Mouse (Mus musculus): ENCODE measurements around the gene Apon. TPM values are rescaled to one million over a fixed set of nuclear protein-coding genes. Genes with fewer than 3 reads are reported as not detected.
"Not testable (repeated sequence)": the region's sequence is repeated elsewhere in the genome, so short reads cannot be mapped to it uniquely, and the experiment has no call there.

The Apon gene
- polyA plus RNA-seq, 1 experiment from 2014 or later: 42.4 TPM

DNA sequence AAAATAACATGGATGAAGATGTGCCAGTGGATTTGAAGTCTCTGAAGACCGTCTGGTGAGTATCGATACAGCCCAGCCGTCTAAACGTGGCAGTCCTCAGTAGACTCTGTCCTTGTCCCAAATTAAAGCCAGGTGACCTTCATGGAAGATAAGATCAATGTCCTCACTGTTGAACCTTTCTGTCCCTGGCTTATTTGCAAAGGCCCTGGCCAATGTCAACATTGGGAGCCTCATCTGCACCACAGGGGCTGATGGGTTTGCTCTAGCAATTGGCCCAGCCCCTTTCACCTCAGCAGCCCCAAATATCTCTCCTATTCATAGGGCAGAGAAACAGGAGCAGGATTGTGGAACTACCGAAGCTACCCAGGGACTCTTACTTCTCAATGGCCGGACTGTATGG, 14.5 kb downstream of the Apon start, which contains the start of gene Apof:
TSS of gene Apof (plus strand) at position 301 of the 400 bp plus-strand sequence.
- ATAC-seq (peak; percentile 62), DNase-seq (peak; percentile 60)
- peak within 1 kb of the TSS; percentile 63 for H3K9ac ChIP-seq (replicated peaks)
- no peaks in the 10 kb centered on the region for H3K9me3 ChIP-seq (ENCODE audit: low read length)
- peak within 1 kb of the TSS; percentile 68 for H3K4me2 ChIP-seq (ENCODE audit: low read depth, low read length)
- no peaks in the 10 kb centered on the region for H3K27me3 ChIP-seq (ENCODE audit: insufficient read depth, low read length)
- H3K4me3 ChIP-seq (ENCODE audit: low read depth, low read length): peak within 1 kb of the TSS; percentile 83
- peaks cover 16% of the 10 kb centered on the region for H3K4me1 ChIP-seq (ENCODE audit: insufficient read depth)
- TF ChIP-seq CTCF (IDR thresholded peaks at IDR 0.05; ENCODE audit: low read depth) (no peak), EP300 (IDR thresholded peaks at IDR 0.05; ENCODE audit: low read depth) (peak; percentile 71; the same call in 1 of the 2 replicates)
- WGBS (ENCODE audit: insufficient replicate concordance): 73% methylated on average over 6 of the region's 6 CpGs
- H3K27ac ChIP-seq (ENCODE audit: low read depth): peak within 1 kb of the TSS; percentile 92
- H3K36me3 ChIP-seq (replicated peaks; ENCODE audit: insufficient read depth, low read length): no peaks in the 10 kb centered on the region

DNA sequence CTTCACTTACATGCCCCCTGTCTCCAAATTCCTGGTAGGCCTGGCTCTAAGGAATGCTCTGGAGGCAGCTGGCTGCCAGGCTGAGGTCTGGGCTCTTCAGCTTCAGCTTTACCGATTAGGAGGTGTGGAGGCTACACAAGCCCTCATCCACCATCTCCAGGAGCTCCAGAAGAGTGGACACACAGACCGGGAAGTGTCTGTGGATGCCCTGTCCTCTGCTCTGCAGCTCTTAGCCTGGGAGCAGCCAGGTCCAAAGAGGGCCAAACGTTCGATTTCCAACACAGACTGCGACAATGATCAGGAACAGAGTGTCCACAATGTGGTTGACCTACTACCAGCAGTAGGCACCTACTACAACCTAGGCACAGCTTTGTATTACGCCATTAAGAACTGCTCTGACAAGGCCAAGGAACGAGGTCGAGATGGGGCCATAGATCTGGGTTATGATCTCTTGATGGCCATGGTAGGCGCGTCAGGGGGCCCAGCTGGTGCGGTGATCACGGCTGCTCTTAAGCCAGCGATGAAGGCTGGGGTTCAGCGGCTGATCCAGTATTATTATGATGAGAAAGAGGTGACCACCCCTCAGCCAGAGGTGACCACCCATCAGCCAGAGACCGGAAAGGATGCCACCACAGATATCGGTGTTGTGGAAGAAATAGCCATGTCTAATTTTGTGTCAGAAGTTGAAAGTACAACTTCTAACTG, 15.5 kb downstream of the Apon start:
- ATAC-seq (no peak), DNase-seq (no peak)
- Histone ChIP-seq H3K4me2 (ENCODE audit: low read depth, low read length) (peak overlapping the region; percentile 68), H3K9me3 (ENCODE audit: low read length) (no peaks in the 10 kb centered on the region), H3K4me3 (ENCODE audit: low read depth, low read length) (peak overlapping the region; percentile 83), H3K36me3 (replicated peaks; ENCODE audit: insufficient read depth, low read length) (no peaks in the 10 kb centered on the region), H3K9ac (replicated peaks) (peak overlapping the region; percentile 63), H3K27me3 (ENCODE audit: insufficient read depth, low read length) (no peaks in the 10 kb centered on the region), H3K27ac (ENCODE audit: low read depth) (peak overlapping the region; percentile 92), H3K4me1 (ENCODE audit: insufficient read depth) (peaks cover 16% of the 10 kb centered on the region)
- 80% methylated on average over 16 of the region's 16 CpGs for WGBS (ENCODE audit: insufficient replicate concordance)
- TF ChIP-seq EP300 (IDR thresholded peaks at IDR 0.05; ENCODE audit: low read depth) (no peak), CTCF (IDR thresholded peaks at IDR 0.05; ENCODE audit: low read depth) (no peak)

DNA sequence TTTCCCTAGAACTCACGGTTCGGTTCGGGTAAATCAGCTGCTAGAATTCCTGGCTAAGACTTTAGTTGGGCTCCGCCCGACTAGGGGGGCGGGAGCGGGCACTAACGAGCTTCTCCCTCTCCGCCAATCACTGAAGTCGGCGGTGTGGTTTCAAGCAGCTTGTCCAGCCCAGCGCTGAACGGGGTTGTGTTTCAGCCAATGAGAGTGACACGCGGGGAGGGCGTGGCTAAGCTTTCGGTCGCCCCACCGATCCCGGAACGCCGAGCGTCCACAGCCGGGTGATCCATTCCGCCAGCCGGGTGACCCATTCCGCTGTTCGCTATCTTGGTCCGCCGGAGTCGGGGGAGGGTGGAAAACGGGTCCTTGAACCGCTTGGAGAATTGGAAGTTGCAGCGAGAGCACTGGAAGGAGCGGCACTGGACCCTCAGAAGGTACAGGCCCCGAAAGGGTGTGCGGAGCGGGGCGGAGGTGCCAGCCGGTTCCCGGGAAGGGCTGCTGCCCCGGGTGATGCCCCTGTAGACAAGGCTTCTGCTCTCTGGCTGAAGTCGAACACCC, 16.5 kb downstream of the Apon start, which contains the start of gene Stat2:
TSS of gene Stat2 (plus strand) at position 273 of the 555 bp plus-strand sequence.
- Histone ChIP-seq H3K36me3 (replicated peaks; ENCODE audit: insufficient read depth, low read length) (no peaks in the 10 kb centered on the region), H3K27me3 (ENCODE audit: insufficient read depth, low read length) (no peaks in the 10 kb centered on the region), H3K4me3 (ENCODE audit: low read depth, low read length) (peak within 1 kb of the TSS; percentile 83), H3K9ac (replicated peaks) (peak within 1 kb of the TSS; percentile 82), H3K4me1 (ENCODE audit: insufficient read depth) (peaks cover 16% of the 10 kb centered on the region), H3K4me2 (ENCODE audit: low read depth, low read length) (peak within 1 kb of the TSS; percentile 68), H3K27ac (ENCODE audit: low read depth) (peak within 1 kb of the TSS; percentile 92), H3K9me3 (ENCODE audit: low read length) (no peaks in the 10 kb centered on the region)
- ATAC-seq (peak; percentile 93), DNase-seq (peak; percentile 98)
- TF ChIP-seq EP300 (IDR thresholded peaks at IDR 0.05; ENCODE audit: low read depth) (peak; percentile 70), CTCF (IDR thresholded peaks at IDR 0.05; ENCODE audit: low read depth) (no peak)
- under 1% methylated on average over 43 of the region's 43 CpGs for WGBS (ENCODE audit: insufficient replicate concordance)

DNA sequence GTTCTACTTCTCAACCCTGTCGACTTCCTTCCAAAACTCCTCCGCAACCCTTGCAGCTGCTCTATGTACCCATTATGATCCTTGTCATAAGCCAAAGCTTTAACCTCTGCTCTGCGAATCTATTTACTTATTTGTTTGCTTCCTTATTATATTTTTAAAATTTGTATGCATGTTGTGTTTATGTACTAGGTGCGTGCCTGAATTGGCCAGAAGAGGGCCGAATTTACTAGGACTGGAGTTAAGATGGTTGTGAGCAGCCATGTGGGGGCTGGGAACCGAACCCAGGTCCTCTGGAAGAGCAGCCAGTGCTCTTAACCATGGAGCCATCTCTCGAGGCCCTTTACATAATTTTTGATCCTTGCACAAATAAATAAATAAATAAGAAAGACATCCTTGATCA, 17.0 kb downstream of the Apon start:
- Histone ChIP-seq H3K9me3 (ENCODE audit: low read length) (no peaks in the 10 kb centered on the region), H3K27ac (ENCODE audit: low read depth) (peak overlapping the region; percentile 88), H3K4me1 (ENCODE audit: insufficient read depth) (peaks cover 16% of the 10 kb centered on the region), H3K36me3 (replicated peaks; ENCODE audit: insufficient read depth, low read length) (no peaks in the 10 kb centered on the region), H3K4me3 (ENCODE audit: low read depth, low read length) (peak overlapping the region; percentile 83), H3K27me3 (ENCODE audit: insufficient read depth, low read length) (no peaks in the 10 kb centered on the region), H3K9ac (replicated peaks) (peak overlapping the region; percentile 82), H3K4me2 (ENCODE audit: low read depth, low read length) (peak overlapping the region; percentile 68)
- DNase-seq: no peak
- 35% methylated on average over 7 of the region's 7 CpGs for WGBS (ENCODE audit: insufficient replicate concordance)
- ATAC-seq: no peak
- TF ChIP-seq EP300 (IDR thresholded peaks at IDR 0.05; ENCODE audit: low read depth) (no peak), CTCF (IDR thresholded peaks at IDR 0.05; ENCODE audit: low read depth) (no peak)

DNA sequence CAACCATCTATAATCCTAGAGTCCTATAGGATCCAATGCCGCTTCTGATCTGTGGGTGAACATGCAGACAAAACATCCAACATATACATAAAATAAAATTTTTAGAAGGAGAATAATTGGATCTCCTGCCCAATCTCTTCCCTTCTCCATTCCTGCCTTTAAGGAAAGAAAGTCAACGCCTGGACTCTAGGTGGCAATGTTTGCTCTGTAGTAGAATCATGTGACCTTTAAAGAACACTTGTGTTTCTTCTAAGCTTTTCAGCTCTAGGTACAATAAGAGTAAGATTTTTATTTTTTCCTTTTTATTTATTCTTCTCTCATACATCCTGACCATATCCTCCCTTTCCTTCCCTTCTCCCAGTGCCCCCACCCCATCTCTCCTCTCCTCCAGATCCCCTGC, 18.0 kb downstream of the Apon start:
- WGBS (ENCODE audit: insufficient replicate concordance): 56% methylated on average over 2 of the region's 2 CpGs
- peak; percentile 57 for TF ChIP-seq CTCF (IDR thresholded peaks at IDR 0.05; ENCODE audit: low read depth)
- TF ChIP-seq EP300 (IDR thresholded peaks at IDR 0.05; ENCODE audit: low read depth): no peak
- no peak for DNase-seq

DNA sequence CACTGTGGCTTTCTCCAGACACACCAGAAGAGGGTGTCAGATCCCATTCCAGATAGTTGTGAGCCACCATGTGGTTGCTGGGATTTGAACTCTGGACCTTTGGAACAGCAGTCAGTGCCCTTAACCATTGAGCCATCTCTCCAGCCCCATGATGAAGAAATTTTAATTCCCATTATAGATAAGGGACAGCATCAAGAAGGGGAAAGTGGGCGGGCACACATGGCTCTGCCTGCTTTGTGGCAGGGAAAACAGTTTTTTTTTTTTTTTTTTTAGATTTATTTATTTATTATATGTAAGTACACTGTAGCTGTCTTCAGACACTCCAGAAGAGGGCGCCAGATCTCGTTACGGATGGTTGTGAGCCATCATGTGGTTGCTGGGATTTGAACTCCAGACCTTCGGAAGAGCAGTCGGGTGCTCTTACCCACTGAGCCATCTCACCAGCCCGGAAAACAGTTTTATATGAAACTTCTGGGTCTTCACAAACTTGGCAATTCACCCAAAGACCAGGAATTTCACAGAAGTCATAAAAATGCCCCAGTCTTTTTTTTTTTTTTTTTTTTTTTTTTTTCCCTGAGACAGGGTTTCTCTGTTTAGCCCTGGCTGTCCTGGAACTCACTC, 19.0 kb downstream of the Apon start:
- Histone ChIP-seq H3K4me1 (ENCODE audit: insufficient read depth) (peaks cover 16% of the 10 kb centered on the region), H3K36me3 (replicated peaks; ENCODE audit: insufficient read depth, low read length) (peaks cover 16% of the 10 kb centered on the region)
- not testable (repeated sequence) for DNase-seq; H3K27me3 ChIP-seq (ENCODE audit: insufficient read depth, low read length); H3K4me2 ChIP-seq (ENCODE audit: low read depth, low read length); H3K27ac ChIP-seq (ENCODE audit: low read depth); H3K9me3 ChIP-seq (ENCODE audit: low read length); H3K4me3 ChIP-seq (ENCODE audit: low read depth, low read length); ATAC-seq; H3K9ac ChIP-seq (replicated peaks)
- WGBS (ENCODE audit: insufficient replicate concordance): 95% methylated on average over 4 of the region's 7 CpGs

More for the DNA sequence above, 18.0 kb downstream of the Apon start:
- Histone ChIP-seq H3K27me3 (ENCODE audit: insufficient read depth, low read length) (no peaks in the 10 kb centered on the region), H3K4me3 (ENCODE audit: low read depth, low read length) (peak overlapping the region; percentile 83; the same call in 1 of the 2 replicates), H3K9me3 (ENCODE audit: low read length) (no peaks in the 10 kb centered on the region), H3K4me2 (ENCODE audit: low read depth, low read length) (peak overlapping the region; percentile 68), H3K27ac (ENCODE audit: low read depth) (no peak overlapping the region), H3K36me3 (replicated peaks; ENCODE audit: insufficient read depth, low read length) (peaks cover 7% of the 10 kb centered on the region), H3K9ac (replicated peaks) (peak overlapping the region; percentile 36; the same call in 1 of the 2 replicates), H3K4me1 (ENCODE audit: insufficient read depth) (peaks cover 16% of the 10 kb centered on the region)
- ATAC-seq: no peak

DNA sequence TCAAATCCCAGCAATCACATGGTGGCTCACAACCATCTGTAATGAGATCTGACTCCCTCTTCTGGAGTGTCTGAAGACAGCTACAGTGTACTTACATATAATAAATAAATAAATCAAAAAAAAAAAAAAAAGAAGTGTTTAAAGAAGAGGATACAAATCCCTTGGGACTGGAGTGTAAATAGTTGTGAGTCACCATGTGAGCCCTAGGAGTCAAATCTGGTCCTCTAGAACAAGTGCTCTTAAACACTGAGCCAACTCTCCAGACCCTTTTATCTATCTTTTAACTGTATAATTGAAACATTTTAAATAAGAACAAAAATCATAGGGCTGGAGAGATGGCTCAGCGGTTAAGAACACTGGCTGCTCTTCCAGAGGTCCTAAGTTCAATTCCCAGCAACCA, 21.5 kb downstream of the Apon start:
- WGBS (ENCODE audit: insufficient replicate concordance): 93% methylated on average over 1 of the region's 1 CpGs
- not testable (repeated sequence) for DNase-seq, ATAC-seq

More for the DNA sequence above, 21.5 kb downstream of the Apon start:
- not testable (repeated sequence) for H3K9ac ChIP-seq (replicated peaks); H3K27ac ChIP-seq (ENCODE audit: low read depth); H3K4me2 ChIP-seq (ENCODE audit: low read depth, low read length); H3K4me3 ChIP-seq (ENCODE audit: low read depth, low read length); H3K27me3 ChIP-seq (ENCODE audit: insufficient read depth, low read length); H3K9me3 ChIP-seq (ENCODE audit: low read length)
- H3K36me3 ChIP-seq (replicated peaks; ENCODE audit: insufficient read depth, low read length): peaks cover 39% of the 10 kb centered on the region
- H3K4me1 ChIP-seq (ENCODE audit: insufficient read depth): peaks cover 10% of the 10 kb centered on the region

All from liver, postnatal 0 days (tissue).